Mouse (Mus musculus) C2C12 (cell line): ENCODE measurements around the gene Sinhcaf.

Experiments used
- CEBPB ChIP-seq: IDR thresholded peaks from one replicate; pipeline ENCODE4 v1.6.1; 2011; ENCODE audit warnings: low read depth, mild to moderate bottlenecking, control low read depth, moderate library complexity
- CTCF ChIP-seq: IDR thresholded peaks from one replicate; pipeline ENCODE4 v1.5.1; 2011; ENCODE audit not compliant: control insufficient read depth, insufficient read depth, insufficient read length
- MAX ChIP-seq: IDR thresholded peaks from one replicate; pipeline ENCODE4 v1.6.1; 2011; ENCODE audit warnings: mild to moderate bottlenecking, control low read depth
- MYOD1 ChIP-seq: IDR thresholded peaks from one replicate; pipeline ENCODE4 v1.6.1; 2011; ENCODE audit warnings: low read depth; ENCODE audit not compliant: control insufficient read depth, insufficient read length
- MYOG ChIP-seq: IDR thresholded peaks from one replicate; pipeline ENCODE4 v1.6.1; 2011; ENCODE audit not compliant: control insufficient read depth, insufficient read length; ENCODE audit errors: extremely low read depth
- USF1 ChIP-seq: IDR thresholded peaks from one replicate; pipeline ENCODE4 v1.6.1; 2011; ENCODE audit warnings: low read depth, mild to moderate bottlenecking, control low read depth, moderate library complexity

DNA sequence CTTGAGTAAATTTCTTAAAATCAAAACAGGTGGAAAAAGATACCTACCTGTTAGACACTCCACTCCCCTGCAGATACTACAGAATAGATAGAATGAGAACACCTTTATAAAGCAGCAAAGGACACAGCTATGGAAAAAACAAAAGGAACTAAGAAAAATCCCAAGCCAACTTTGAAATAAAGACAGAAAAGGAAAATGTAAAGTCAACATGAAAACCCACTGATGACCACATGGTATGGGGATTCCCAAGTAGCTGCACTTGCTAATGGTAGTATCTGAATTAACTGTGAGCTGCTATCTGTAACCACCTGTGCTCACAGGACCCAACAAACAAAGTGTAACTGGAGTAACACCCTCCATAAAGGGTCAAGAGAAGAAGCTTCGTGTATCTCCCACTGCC, 8.6 kb downstream of the Sinhcaf start:
- no peak for TF ChIP-seq CTCF
- no peak for TF ChIP-seq MAX
- no peak for TF ChIP-seq MYOD1
- TF ChIP-seq CEBPB, result no peak
- no peak for TF ChIP-seq USF1
- TF ChIP-seq MYOG, result no peak
